Mouse (Mus musculus): ENCODE measurements at regions not wholly inside any gene's neighbourhood (a gene's known extent, or its start where the extent isn't known, plus 50 kb on each side); places are given as distances from the start of the nearest gene placed in this dataset.

GRCm38 (mm10) chr4:110121447-110121846 lies 143.6 kb downstream of the Dmrta2 start:
- no peak for DNase-seq (ENCODE audit: low spot score in 2 of 2)

- no peak for DNase-seq (ENCODE audit: low spot score in 2 of 2)
Measured at GRCm38 (mm10) chr4:110125067-110125784, 147.4 kb downstream of the Dmrta2 start.

GRCm38 (mm10) chr4:110127941-110128520 lies 150.2 kb downstream of the Dmrta2 start:
- DNase-seq (ENCODE audit: low spot score in 2 of 2) = no peak

- DNase-seq (ENCODE audit: low spot score in 2 of 2) = peak; percentile 83 to 92
Measured at GRCm38 (mm10) chr4:110128918-110129317, 151.1 kb downstream of the Dmrta2 start.

- DNase-seq (ENCODE audit: low spot score in 2 of 2) = no peak
Measured at GRCm38 (mm10) chr4:110129518-110129917, 151.7 kb downstream of the Dmrta2 start.

GRCm38 (mm10) chr4:110132061-110132460 lies 154.2 kb downstream of the Dmrta2 start:
- DNase-seq (ENCODE audit: low spot score in 2 of 2) = no peak

- DNase-seq (ENCODE audit: low spot score in 2 of 2) = no peak
Measured at GRCm38 (mm10) chr4:110134036-110134435, 156.2 kb downstream of the Dmrta2 start.

- DNase-seq (ENCODE audit: low spot score in 2 of 2) = no peak
Measured at GRCm38 (mm10) chr4:110145229-110145628, 167.4 kb downstream of the Dmrta2 start.

GRCm38 (mm10) chr4:110152103-110152946 lies 174.5 kb downstream of the Dmrta2 start:
- DNase-seq (ENCODE audit: low spot score in 2 of 2) = peak; percentile 10 to 44
